In the genomic region with DNA sequence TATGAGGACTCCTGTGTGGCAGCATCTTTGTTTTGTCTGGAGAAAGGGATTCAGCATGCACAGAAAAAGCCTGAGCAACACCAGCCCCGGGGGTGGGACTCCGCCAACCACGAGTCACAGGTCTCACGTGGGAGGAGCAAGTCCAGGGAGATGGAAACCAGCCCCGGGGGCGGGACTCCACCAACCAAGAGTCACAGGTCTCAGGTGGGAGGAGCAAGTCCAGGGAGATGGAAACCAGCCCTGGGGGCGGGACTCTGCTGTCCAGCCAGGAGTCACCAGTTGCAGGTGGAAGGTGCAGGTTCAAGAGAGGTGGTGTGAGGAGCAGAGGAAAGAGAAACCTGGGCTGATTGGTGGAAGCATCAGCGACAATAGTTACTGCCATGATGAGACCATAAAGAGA, we compare ENCODE assay signal across 27 mouse cellular contexts.
DNase-seq lines count a peak whose midpoint lies in the region; ATAC-seq lines count a peak whose summit lies in the region.
"Had no signal": no experiment of that assay in that cellular context is flagged by ENCODE, and none has a peak within 500 bp of the region (broad histone marks: within the 10 kb centered on the region; RNA-seq: fewer than 3 reads in every experiment).

No protein-coding gene starts in this region.

- H3K4me1 ChIP-seq in kidney, embryonic 14.5 days (ENCODE audit: control insufficient read depth, insufficient read depth, low read length) = peaks cover 17% of the 10 kb centered on the region; the same call in 1 of the 2 replicates
- peaks cover 42% of the 10 kb centered on the region for H3K4me1 ChIP-seq in intestine, embryonic 15.5 days (replicated peaks)
- H3K4me1 ChIP-seq in midbrain, embryonic 16.5 days (ENCODE audit: control insufficient read depth, insufficient read depth, low read length) = no peaks in the 10 kb centered on the region
- H3K4me1 ChIP-seq: liver, embryonic 12.5 days had no signal

- WGBS in kidney, embryonic 14.5 days = 67% methylated on average over 8 of the region's 8 CpGs
- 73% methylated on average over 8 of the region's 8 CpGs for WGBS in intestine, embryonic 15.5 days
- whole genome bisulfite sequencing in midbrain, embryonic 16.5 days = 83% methylated on average over 8 of the region's 8 CpGs

- DNase-seq in kidney, adult 9 months = no peak
- DNase-seq in 3134 (ENCODE audit: extremely low read depth, insufficient read length, low spot score) (peak; percentile 14), ES-CJ7 (ENCODE audit: low read depth, low spot score) (peak; percentile 3)
- DNase-seq in thymus, postnatal 0 days (ENCODE audit: low spot score) = no peak
- DNase-seq in spleen, postnatal 14 days (ENCODE audit: low spot score in 2 of 2) = no peak
- DNase-seq: adrenal gland, adult 8-10 months; cerebellum, adult 11-12 months; cerebellum, postnatal 25 days; gastrocnemius, adult 2 months; kidney, adult 8-10 months; kidney, postnatal 4 days; lung, embryonic 14.5 days; right cerebral cortex, postnatal 14 days; thymus, postnatal 4 days had no signal

- H3K36me3 ChIP-seq in kidney, embryonic 14.5 days (ENCODE audit: control insufficient read depth, insufficient read depth, low read length) = no peaks in the 10 kb centered on the region
- H3K36me3 ChIP-seq in intestine, embryonic 15.5 days = no peaks in the 10 kb centered on the region
- no peaks in the 10 kb centered on the region for H3K36me3 ChIP-seq in midbrain, embryonic 16.5 days (ENCODE audit: control insufficient read depth, insufficient read depth, low read length)
- H3K36me3 ChIP-seq: embryonic facial prominence, embryonic 13.5 days; forebrain, embryonic 12.5 days; hindbrain, embryonic 10.5 days; limb, embryonic 13.5 days; liver, embryonic 12.5 days; midbrain, embryonic 12.5 days had no signal

- no peaks in the 10 kb centered on the region for H3K27me3 ChIP-seq in kidney, embryonic 14.5 days (ENCODE audit: control insufficient read depth, insufficient read depth, low read length)
- no peaks in the 10 kb centered on the region for H3K27me3 ChIP-seq in intestine, embryonic 15.5 days (replicated peaks)
- H3K27me3 ChIP-seq in midbrain, embryonic 16.5 days (ENCODE audit: control insufficient read depth, insufficient read depth, low read depth, low read length) = no peaks in the 10 kb centered on the region
- H3K27me3 ChIP-seq: embryonic facial prominence, embryonic 13.5 days; limb, embryonic 13.5 days; liver, embryonic 12.5 days; Patski had no signal

- peak; percentile 30; the same call in 1 of the 2 replicates for ATAC-seq in kidney, embryonic 14.5 days (ENCODE audit: low FRiP score, low TSS enrichment)
- peak; percentile 25; the same call in 1 of the 2 replicates for ATAC-seq in intestine, embryonic 15.5 days
- no peak for ATAC-seq in midbrain, embryonic 16.5 days
- ATAC-seq: activated CD4-positive, CD25-positive, alpha-beta regulatory T cell, adult 4 months; hindbrain, postnatal 0 days; liver, embryonic 12.5 days; Patski had no signal

- H3K27ac ChIP-seq in kidney, embryonic 14.5 days (ENCODE audit: low read depth, low read length) = no peak overlapping the region
- no peak overlapping the region for H3K27ac ChIP-seq in intestine, embryonic 15.5 days
- no peak overlapping the region for H3K27ac ChIP-seq in midbrain, embryonic 16.5 days (ENCODE audit: low read length)
- H3K27ac ChIP-seq: embryonic facial prominence, embryonic 13.5 days; forebrain, embryonic 12.5 days; gastrocnemius, adult 2 months; hindbrain, embryonic 10.5 days; hindbrain, postnatal 0 days; limb, embryonic 13.5 days; liver, embryonic 12.5 days; midbrain, embryonic 12.5 days had no signal

- H3K4me2 ChIP-seq in kidney, embryonic 14.5 days (replicated peaks; ENCODE audit: low read depth, low read length) = no peak overlapping the region
- H3K4me2 ChIP-seq in intestine, embryonic 15.5 days (replicated peaks) = no peak overlapping the region
- no peak overlapping the region for H3K4me2 ChIP-seq in midbrain, embryonic 16.5 days (ENCODE audit: low read length)
- H3K4me2 ChIP-seq: embryonic facial prominence, embryonic 13.5 days; forebrain, embryonic 12.5 days; limb, embryonic 13.5 days; liver, embryonic 12.5 days; lung, embryonic 14.5 days; midbrain, embryonic 12.5 days had no signal

- no peak overlapping the region for H3K9ac ChIP-seq in kidney, embryonic 14.5 days (ENCODE audit: low read depth, low read length)
- H3K9ac ChIP-seq in intestine, embryonic 15.5 days = no peak overlapping the region
- no peak overlapping the region for H3K9ac ChIP-seq in midbrain, embryonic 16.5 days (ENCODE audit: low read depth, low read length)
- H3K9ac ChIP-seq: embryonic facial prominence, embryonic 13.5 days; forebrain, embryonic 12.5 days; limb, embryonic 13.5 days; liver, embryonic 12.5 days; lung, embryonic 14.5 days; midbrain, embryonic 12.5 days had no signal

- H3K4me3 ChIP-seq in kidney, embryonic 14.5 days (ENCODE audit: low read length) = no peak overlapping the region
- H3K4me3 ChIP-seq in intestine, embryonic 15.5 days (replicated peaks) = no peak overlapping the region
- no peak overlapping the region for H3K4me3 ChIP-seq in midbrain, embryonic 16.5 days (ENCODE audit: low read depth, low read length)
- H3K4me3 ChIP-seq: embryonic facial prominence, embryonic 13.5 days; erythroblast, embryonic 14.5 days; forebrain, embryonic 12.5 days; gastrocnemius, adult 2 months; hindbrain, embryonic 10.5 days; limb, embryonic 13.5 days; liver, embryonic 12.5 days; midbrain, embryonic 12.5 days had no signal

- no peaks in the 10 kb centered on the region for H3K9me3 ChIP-seq in kidney, embryonic 14.5 days (ENCODE audit: control insufficient read depth, low read length)
- peaks cover 3% of the 10 kb centered on the region; the same call in 1 of the 2 replicates for H3K9me3 ChIP-seq in intestine, embryonic 15.5 days
- H3K9me3 ChIP-seq in midbrain, embryonic 16.5 days (replicated peaks; ENCODE audit: control insufficient read depth, low read length, poor library complexity, severe bottlenecking) = no peaks in the 10 kb centered on the region
- H3K9me3 ChIP-seq: embryonic facial prominence, embryonic 13.5 days; forebrain, embryonic 12.5 days; limb, embryonic 13.5 days; liver, embryonic 12.5 days; midbrain, embryonic 12.5 days had no signal

Comparison
In these comparisons a context has a peak if more than half of its experiments do, and no peak if none do; other contexts are left out.
1. DNase-seq: peak in 3134 (single experiment) and ES-CJ7 (single experiment); none in kidney, adult 9 months (single experiment), thymus, postnatal 0 days (single experiment) and spleen, postnatal 14 days (0 of 2).